Mouse (Mus musculus): ENCODE results near the gene Foxa1.

DNA sequence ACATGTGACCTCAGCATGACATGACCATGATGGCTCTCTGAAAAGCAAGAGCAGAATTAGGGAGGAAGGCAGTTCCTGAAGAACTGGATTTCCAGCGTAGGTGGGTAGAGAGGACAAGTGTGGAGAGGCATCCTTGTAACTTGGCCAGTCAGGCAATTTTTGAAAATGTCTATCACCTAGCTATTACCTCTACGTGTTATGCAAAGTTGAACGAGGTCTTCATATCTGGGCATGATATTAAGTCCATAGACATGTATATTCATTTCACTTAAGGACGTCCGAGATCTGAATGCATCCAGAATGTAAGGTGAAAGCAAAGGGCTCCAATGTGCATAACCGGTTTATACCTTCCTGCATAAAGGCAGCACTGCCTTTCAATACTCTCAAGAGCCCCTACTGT is 5.6 kb downstream of the Foxa1 start:
- TF ChIP-seq CTCF (IDR thresholded peaks at IDR 0.05; ENCODE audit: low read depth, low read length) (no peak), POLR2A (IDR thresholded peaks at IDR 0.05; ENCODE audit: extremely low read depth, insufficient read depth, low read length) (no peak)

Measured in liver, adult 2 months (tissue).